Mouse (Mus musculus) lung, adult 18-20 months (tissue): ENCODE measurements around the gene Chrna1.

Experiments used
- DNase-seq, 2 experiments: peaks; one replicate each; pipeline ENCODE4 v3.0.0; 2022; ENCODE audit warnings: mixed read lengths in 2 of 2

Chrna1 gene

DNA sequence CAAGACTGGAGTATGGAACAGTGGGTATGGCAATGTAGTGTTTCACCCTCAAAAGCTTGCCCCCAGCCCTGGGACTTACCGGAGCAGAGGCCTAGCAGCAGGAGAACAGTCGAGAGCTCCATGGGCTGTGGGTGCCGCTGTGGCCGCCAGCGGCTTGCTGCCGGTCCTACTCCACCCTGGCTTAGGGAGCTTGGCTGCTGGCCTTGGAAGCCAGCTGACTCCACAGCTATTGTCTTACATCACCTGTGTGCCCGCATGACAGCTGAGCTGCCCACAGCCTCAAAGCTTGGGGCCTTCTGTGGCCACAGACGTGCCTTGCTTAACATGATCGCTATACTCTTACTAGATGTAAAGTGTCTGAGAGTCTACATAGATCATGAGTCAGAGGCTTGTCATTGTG is at the start of gene Chrna1:
TSS of gene Chrna1 (minus strand) at position 173 of the 400 bp plus-strand sequence.
- no peak for DNase-seq

DNA sequence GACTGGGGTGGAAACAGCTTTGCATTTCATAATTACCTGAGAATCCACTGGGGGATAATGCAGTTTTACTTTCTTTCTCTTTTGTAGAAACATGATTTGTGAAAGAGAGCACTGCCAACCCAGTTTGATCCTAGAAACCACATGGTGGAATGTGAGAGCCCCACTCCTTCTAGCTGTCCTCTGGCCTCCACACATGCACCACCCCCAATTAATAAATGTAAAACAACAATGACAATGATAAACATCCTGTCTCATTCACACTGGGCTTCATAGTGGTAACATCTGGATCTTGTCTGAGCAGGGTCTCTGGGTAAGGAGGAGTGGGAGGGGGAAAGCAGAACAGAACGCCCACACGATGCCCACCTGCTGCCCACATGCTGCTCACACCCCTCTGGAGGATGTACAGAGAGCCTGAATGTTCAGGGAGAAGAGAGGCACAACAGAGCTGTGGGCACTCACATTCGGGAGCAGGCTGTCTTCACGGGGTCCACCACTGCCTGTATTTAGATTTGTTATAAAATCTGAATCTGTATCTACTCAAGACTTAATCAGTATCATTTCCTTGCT is 38.4 kb upstream of the Chrna1 start:
- DNase-seq: no peak

DNA sequence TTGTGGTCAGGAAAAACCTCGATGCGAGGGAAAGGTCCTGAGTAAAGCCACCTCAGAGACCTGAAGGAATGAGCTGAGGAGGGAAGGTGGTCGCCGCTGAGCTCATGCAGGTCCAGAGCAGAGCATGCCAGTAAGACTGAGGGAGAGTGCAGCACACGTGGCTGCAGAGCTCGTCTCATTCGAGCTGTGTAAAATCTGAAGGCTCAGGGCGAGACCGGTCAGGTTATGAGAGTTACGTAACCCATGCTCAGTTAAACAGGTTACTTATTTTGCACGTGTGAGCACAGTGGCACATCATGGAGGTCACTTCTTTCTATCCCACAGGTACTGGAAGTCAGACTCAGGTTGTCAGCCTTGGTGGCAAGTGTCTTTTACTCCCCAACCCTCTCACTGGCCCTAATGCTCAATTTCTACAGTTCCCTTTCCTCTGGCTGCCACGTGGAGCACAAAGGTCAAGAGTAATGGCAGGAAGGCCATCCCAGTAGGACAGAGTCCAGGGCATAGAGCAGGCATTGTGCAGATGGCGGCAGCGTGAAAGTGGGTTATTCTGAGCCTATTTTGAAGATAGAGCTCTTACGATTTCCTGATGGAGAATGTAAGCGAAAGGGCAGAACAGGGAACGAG is 36.4 kb upstream of the Chrna1 start:
- DNase-seq: no peak

DNA sequence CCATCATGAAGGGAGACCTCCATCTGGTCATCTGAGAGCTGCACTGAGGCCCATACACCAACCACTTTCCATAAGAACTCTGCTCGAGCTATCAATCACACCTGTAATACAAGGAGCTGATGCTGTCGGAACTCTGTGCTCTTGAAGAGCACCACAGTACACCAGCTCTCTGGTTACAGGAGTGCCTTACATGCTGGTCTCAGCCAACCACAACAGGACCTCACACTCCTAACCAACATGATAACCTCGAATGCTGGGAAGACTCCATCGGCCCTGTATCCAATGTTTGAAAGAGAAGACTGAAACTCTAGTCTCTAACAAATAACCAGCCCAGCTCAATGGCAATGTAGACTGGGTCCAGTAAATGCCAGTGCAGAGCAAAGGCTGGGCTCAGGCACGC is 35.3 kb upstream of the Chrna1 start:
- DNase-seq: no peak

DNA sequence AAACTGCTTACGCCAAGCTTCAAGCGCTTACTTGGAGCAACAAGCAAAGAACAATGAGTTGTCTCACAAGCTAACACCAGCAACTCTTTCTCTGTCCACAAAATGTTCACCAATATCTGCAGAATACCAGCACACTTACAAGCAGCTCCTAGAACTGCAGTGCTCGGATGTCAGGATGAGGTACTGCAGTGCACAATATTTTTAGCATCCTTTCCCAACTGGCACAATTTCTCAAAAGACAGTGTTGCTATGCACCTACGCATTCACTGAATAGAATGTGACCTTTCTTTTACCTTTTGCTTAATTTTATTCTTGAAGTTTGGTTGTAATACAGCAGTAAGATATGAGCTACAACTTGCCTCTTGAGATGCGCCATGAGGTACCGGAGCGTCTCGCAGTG is 34.2 kb upstream of the Chrna1 start:
- no peak for DNase-seq

DNA sequence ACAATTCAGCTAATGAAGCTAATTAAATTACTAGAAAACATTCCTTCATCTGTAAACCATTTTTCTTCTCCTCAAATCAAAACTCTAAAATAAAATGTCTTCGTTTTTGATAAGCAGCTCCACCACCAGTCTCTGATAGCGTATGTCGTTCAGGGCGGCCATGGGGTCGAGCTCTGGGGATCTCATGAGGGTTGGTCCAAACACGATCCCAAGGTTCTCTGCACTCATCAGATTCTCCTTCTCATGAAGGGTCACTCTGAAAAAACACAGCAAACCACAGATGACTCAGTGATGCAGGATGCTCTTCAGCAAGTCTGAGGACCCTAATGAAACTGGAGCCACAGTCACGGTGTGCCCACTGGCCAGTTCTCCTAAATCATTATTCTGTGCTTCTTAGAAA is 32.8 kb upstream of the Chrna1 start:
- no peak for DNase-seq

DNA sequence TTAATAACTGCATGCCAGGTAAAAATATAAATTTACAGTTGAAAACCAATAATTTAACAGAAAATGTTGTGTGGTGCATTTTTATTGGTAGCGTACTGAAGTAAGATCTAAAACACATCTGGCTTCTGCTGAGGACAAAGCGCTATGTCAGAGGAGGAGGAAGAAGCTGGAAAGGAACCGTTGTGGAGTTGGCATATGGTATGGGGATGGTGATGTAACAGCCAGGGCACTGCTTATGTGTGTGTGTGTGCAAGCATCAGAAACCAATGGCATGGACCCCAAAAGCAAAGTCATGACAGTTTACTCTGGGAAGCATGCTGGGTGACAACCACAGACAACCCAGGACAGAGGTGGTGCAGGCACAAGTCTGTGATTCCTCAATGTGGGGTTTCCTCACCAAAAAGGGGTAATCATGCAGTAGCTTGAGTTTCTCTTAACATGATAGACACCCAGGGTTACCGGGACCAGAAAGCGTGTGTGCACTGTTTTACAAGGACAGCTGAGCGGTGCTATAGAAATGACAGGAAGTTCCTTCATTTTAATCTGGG is 32.3 kb upstream of the Chrna1 start:
- DNase-seq: no peak

DNA sequence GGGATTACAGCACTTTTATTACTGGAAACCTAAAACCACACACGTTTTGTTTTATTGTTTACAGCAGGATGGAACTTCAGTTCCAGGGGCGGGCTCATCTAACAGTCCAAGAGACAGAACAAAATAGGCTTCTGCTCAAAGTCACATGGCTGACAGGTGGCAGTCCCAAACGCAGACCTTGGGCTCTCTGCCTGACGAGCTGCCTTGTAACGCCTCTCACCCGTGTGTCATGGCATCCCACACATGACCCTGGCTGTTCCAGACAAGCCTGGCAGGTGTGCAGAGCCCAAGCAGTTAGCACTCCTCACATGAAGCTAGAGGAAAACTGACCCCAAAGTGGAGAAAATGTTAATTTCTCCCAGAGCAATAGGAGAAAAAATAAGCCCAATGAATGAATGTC is 31.7 kb upstream of the Chrna1 start:
- DNase-seq: no peak

DNA sequence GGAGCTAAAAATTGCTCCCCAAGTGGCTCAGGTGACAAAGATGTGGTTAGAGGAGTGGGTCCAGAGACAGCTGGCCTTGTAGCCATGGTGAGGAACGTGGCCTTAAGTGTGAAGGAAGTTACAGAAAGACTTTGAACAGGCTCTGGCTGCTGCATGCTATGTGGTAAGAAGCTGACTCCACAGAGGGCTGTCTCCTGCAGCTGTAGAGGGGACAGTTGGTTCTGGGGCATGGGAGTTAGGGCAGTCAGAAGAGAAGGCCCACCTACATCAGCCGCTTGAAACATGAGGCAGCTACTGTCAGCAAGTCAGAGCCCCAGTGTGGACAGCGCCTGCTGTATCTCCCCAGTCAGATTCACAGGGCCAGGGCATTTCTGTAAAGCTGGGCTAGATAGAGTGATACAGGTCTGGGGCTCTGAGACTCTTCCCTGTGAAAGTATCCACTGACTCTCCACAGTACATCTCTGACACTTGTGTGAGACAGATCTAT is 29.6 kb upstream of the Chrna1 start:
- no peak for DNase-seq

DNA sequence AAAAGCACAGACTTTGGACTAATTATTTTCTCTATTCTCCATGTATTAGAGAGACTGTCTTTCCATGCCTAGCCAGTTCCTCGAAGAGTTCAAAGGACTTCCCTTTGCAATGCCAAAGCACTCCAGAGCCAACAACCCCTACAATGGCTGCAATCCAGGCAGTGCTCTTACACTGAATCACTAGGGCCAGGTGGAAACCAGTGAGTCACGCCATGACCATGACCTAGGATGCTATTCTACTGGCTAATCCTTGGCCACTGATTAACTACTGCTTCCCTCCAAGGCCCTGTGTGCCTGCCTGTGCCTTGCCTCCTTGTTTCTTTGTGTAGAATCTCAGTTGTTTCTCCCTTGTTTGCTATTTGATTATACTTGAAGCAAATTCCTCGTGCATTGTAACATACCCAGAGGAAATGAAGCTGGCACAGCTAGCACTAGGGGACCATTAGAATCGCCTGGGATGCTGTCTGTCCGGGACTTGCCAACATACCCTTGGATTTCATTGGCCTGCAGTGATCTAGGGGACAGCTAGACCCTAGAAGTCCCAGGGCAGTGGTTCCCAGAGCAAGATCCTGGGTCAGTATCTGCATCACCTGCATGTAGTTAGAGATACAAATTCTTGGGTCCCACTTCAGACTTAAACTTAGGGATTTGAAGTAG is 29.1 kb upstream of the Chrna1 start:
- peak; percentile 19 to 40 for DNase-seq

DNA sequence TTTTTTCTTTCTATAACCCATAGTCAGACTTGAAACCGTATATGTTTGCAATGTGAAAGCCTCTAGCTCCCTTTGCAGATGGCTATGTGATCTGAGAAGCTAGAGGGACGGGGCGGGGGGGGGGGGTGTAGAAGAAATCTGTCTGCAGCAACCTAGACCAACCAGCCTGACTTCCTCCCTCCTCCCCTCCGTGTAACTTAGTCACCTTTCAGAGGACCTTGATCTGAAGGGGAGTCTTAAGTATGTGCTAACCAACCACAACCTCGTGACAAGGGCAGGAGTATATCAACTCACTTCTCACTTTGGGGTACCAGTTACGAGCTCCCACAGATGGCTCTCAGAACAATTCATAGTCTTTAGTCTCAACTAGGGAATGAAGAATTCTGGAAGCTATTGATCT is 28.3 kb upstream of the Chrna1 start:
- DNase-seq: no peak

DNA sequence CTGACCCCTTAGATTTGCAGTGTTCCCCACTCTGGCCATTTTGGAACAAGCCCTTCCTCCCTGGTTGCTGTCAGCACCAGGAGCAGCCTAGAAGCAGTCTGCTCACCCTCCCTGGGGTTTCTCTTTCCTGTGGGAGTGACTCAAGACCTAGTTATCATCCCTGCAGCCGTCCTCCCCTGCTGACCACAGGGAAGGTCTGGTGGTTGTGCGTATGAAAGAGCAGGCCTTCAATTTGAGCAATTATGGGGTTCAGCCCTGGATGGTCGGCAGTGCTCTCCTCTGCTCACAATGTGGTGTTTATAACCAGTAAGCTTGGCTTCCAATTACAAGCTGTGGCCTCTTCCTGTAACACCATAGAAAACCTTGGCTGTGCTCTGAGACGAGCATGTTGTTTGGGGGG is 27.5 kb upstream of the Chrna1 start:
- DNase-seq: no peak

DNA sequence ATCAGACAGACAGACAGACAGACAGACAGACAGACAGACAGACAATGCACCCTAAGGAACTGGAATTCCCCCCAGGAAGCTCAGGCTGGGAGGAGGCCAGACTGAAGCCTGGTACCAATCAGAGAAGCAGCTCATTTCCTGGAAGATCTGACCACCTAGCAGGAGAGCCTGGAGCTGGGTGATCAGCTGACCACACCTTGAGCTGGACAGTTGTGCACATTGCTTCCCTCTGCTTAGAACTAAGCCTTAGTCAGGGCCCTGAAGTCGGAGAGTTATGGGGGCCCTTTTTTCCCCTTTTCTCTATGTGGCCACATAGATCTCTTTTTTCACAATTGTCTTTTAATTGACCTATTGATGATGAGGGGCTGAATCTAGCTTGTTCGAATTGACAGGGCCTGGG is 27.0 kb upstream of the Chrna1 start:
- no peak for DNase-seq

DNA sequence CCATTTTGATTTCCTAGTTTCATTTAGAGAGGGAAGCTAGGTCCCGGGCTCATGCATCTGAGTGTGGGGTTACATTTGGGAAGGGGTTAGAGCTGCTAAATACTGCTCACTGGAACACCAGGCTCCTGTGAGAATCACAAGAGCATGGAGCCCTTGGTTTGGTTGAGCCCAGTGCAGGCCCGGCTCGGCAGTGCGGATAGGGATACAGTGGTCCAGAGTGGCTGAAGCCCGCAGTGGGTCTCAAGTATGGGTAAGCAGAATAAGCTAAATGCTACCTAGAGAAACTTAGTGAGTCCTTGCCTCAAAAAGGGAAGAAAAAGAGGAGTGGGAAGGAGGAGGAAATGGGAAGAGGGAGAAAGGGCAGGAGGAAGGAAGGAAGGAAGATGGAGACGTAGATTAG is 26.5 kb upstream of the Chrna1 start:
- no peak for DNase-seq

DNA sequence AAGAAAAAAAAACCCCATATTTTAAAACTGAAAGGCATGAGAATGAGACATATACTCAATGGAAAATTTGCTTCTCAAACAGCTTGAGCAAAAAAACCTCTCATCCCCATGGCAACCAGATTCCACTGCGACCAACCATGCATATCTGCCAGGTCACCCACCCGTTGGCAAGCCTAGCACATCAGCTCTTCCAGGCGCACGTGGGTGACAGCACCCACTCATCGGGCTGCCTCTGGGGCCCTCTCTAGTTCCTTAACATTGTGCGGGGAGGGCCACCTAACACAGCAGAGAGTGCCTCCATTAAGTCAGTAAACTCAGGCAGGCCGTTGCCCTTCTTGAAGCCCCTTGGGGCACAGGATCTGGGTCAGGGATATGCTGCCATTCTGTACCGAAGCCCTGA is 24.9 kb upstream of the Chrna1 start:
- DNase-seq: no peak

DNA sequence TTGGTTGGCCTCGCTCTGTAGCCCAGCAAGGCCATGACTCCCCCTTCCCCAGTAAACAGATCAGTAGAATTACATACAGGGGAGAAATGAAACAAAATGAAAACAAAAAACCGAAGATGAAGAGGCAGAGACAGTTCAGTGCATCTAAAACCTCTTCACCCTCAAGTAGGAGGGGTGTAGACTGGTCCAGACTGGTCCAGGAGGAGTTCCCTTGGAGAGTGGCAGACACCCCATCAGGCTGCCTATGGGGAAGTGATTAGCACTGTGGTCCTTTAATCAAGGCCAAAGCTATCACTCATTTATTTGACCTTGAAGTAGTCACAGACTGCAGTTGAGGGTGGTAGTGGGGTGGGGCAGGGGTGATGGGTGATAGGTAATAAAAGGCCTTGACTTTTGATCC is 24.4 kb upstream of the Chrna1 start:
- DNase-seq: no peak

DNA sequence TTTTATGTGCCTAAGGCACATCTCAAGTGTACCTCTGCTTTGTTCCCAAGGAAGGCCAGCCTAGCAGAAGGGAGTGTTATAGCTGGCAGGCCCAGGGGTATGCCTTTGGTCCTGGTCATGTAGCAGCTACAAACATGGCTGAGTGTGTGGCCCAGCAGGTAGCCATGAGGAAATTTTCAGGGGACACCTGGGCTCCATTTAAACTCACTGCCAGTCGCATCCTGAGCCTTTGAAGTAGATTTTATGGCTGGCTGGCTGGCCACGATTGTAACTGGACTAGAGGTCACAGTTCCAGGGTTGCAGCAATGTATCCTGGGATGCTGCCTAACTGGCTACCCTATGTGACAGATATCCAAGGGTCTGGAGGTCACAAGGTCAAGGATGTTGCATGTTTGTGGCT is 20.5 kb upstream of the Chrna1 start:
- no peak for DNase-seq

DNA sequence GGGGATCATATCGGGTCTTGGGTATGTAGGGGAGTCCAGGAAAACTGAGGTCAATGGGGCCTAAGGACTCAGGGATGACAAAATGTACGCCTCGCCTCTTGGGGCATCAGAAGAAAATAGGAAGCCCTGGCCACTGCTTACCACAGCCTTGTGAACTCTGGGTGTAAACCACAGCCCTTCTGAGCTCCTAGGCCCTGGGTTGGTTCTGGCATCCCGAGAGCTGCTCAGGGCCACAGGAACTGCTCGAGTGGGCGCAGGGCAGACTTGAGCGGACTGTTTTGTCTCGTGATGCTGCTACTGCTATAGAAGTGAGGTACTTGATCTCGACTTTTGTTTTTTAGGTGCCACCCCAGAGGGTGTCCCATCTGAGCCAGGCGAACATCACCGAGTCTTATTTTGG is 17.6 kb upstream of the Chrna1 start:
- no peak for DNase-seq

DNA sequence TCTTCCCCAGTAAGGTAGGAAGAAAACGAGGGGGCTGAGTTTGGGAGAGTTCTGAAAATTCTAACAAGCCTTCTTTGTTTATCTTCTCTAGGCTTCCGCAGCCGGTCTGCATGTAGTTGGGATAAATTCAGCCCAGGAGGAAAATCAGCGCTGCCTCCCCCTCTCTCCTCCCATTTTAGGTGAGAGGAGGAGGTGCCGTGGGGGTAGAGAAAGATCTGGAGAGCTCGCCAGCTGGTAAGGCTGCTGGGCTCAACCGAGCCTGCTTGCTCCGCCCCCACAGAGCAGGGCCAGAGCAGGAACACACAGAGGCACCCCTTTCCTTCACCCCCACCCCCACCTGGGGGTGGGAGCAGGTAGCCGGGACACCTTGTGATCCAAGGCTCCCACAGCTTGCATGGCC is 16.6 kb upstream of the Chrna1 start:
- peak; percentile 36 to 43 for DNase-seq

DNA sequence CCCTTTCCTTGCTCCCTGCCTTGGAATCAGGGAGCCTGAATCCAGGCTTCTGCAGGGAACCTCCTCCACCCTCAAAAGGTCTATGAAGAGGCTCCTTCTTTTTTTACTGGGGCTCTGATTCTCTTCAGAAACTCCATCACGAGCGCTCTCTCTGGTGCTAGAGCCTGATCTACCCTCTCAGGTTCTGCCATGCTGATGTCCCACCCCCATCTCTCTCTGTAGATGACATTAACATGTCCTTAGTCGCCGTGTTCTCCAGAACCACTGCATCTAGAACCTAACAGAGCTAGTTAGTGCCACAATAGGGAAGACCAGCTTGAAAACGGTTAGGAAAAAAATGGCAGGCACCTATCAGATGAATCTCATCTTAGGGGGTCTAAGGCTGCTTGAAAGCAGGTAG is 16.2 kb upstream of the Chrna1 start:
- no peak for DNase-seq

DNA sequence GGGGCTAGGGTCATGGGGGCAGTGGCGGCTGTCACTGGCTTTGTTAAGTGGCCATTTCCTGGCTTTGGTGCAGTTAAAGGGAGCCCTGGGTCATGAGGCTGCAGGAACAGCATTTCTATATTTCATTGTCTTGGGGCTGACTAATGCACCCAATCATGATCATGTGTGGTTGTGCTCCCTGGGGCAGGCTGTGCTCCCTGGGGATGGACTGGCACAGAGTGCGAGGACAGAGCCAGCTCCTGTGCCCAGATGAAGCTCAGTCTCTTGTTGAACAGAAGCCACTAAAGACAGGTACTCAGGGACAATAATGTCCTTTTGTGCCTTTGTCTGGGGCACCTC is 12.9 kb upstream of the Chrna1 start:
- DNase-seq: no peak

DNA sequence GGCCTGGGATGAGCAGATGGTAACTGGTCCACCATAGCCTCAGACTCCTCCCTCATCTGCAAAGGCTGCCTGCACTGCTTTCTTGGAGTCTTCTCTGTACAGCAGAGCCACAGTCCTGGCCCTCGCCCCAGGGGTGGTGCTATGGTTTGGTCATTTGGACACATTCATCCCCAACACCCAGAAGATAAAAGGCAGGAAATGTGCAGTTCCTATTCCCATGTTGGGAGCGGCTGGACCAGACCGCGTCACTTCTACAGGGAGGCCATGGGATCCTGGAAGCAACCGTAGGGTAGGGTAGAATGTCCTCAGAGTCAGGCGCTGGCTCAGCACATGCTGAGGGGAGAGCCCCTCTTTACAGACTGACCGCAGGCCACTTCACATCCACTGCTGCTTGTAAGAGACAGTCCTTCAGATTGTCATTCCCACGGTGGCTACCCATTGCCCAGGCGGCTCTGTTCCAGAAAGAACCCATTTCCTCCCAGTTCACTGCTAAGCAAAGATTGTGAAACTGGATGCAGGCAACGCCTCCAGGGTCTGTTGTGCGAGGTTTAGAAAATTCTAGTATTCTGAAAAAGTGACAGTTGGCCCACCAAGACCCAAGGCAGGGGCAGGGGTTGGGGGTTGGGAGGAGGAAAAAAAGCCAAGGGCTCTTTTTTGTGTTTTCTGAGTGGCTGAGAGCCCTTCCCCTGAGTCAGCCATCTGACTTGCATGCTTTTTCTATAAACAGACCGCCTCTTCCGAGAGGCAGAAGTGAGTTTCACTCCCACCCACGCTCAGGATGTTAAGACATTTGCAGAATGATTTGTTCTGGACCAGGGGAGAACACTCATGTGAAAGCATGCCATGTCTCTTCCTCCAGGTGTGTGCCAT is 12.3 kb upstream of the Chrna1 start:
- DNase-seq: peak; percentile 61 to 79

DNA sequence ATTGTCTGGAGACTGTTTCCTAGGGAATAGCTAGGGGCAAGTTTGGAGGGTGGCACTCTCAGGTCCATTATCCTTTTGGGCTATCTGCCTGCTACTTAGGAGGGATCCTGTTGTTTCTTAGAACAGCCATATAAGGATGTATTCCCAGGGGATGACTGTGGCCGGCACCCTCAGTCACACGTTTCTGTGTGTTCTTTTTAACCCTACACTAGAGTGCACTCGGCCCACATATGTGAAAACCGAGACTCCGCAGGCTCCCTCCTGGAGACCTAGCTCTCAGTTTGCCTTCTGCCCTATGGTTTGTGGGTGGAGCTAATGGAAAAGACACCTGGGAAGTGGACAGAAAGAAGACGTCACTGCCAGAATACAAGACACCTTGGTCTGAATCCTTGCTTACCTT is 11.1 kb upstream of the Chrna1 start:
- DNase-seq: no peak
